Mouse (Mus musculus): ENCODE data around the gene Cask.
A peak's percentile ranks its signal among the peaks of the same experiment; 100 is the strongest.
"Not testable (repeated sequence)": the region's sequence is repeated elsewhere in the genome, so short reads cannot be mapped to it uniquely, and the experiment has no call there.

Cask gene

GRCm38 (mm10) chrX:13851285-13851684, at the start of gene Cask:
Gene Cask, minus strand, starts transcription at chrX:13851367.
- no peak for DNase-seq

- DNase-seq, result no peak
Observed at GRCm38 (mm10) chrX:13889976-13890375, 38.8 kb upstream of the Cask start.

- no peak for DNase-seq
Observed at GRCm38 (mm10) chrX:13884348-13884747, 33.2 kb upstream of the Cask start.

GRCm38 (mm10) chrX:13881969-13882368, 30.8 kb upstream of the Cask start:
- DNase-seq, result no peak

GRCm38 (mm10) chrX:13860145-13860544, 9.0 kb upstream of the Cask start:
- no peak for DNase-seq

- DNase-seq, result no peak
Observed at GRCm38 (mm10) chrX:13859051-13859450, 7.9 kb upstream of the Cask start.

- DNase-seq, result no peak
Observed at GRCm38 (mm10) chrX:13848473-13848872, 2.7 kb downstream of the Cask start.

GRCm38 (mm10) chrX:13847502-13847851, 3.7 kb downstream of the Cask start:
- DNase-seq, result peak; percentile 34 to 40

GRCm38 (mm10) chrX:13846653-13847501, 4.3 kb downstream of the Cask start:
- peak; percentile 88 to 90 for DNase-seq

- DNase-seq, result peak; percentile 31 to 53
Observed at GRCm38 (mm10) chrX:13845858-13846652, 5.1 kb downstream of the Cask start.

GRCm38 (mm10) chrX:13845141-13845857, 5.9 kb downstream of the Cask start:
- DNase-seq, result peak in 1 of 2 experiments; percentile 15

GRCm38 (mm10) chrX:13822792-13823191, 28.4 kb downstream of the Cask start:
- peak in 1 of 2 experiments; percentile 33 for DNase-seq

GRCm38 (mm10) chrX:13798754-13799153, 52.4 kb downstream of the Cask start:
- no peak for DNase-seq

GRCm38 (mm10) chrX:13765672-13766071, 85.5 kb downstream of the Cask start:
- no peak for DNase-seq

- no peak for DNase-seq
Observed at GRCm38 (mm10) chrX:13765024-13765423, 86.1 kb downstream of the Cask start.

GRCm38 (mm10) chrX:13757279-13758005, 93.7 kb downstream of the Cask start:
- DNase-seq, result peak; percentile 22 to 33

GRCm38 (mm10) chrX:13741110-13741509, 110.1 kb downstream of the Cask start:
- no peak for DNase-seq

GRCm38 (mm10) chrX:13730785-13731184, 120.4 kb downstream of the Cask start:
- DNase-seq, result not testable (repeated sequence)

- no peak for DNase-seq
Observed at GRCm38 (mm10) chrX:13729835-13730480, 121.2 kb downstream of the Cask start.

- DNase-seq, result no peak
Observed at GRCm38 (mm10) chrX:13725573-13726403, 125.4 kb downstream of the Cask start.

GRCm38 (mm10) chrX:13720296-13720829, 130.8 kb downstream of the Cask start:
- no peak for DNase-seq

All from cerebellum, adult 18-20 months (tissue).